Mouse (Mus musculus) heart, adult 2 months (tissue): Measurements from ENCODE around the gene Irgm1.

Experiments
- CTCF ChIP-seq: fragments of 200-600 bp; IDR thresholded peaks from 2 replicates; pipeline ENCODE4 v1.8.1; 2022; ENCODE audit warnings: antibody characterized with exemption, mild to moderate bottlenecking, moderate library complexity
- POLR2A ChIP-seq: fragments of 200-500 bp; IDR thresholded peaks from 2 replicates; pipeline ENCODE4 v1.6.1; 2011; ENCODE audit warnings: mild to moderate bottlenecking, low read depth, low read length, control low read depth; ENCODE audit not compliant: insufficient read depth

DNA sequence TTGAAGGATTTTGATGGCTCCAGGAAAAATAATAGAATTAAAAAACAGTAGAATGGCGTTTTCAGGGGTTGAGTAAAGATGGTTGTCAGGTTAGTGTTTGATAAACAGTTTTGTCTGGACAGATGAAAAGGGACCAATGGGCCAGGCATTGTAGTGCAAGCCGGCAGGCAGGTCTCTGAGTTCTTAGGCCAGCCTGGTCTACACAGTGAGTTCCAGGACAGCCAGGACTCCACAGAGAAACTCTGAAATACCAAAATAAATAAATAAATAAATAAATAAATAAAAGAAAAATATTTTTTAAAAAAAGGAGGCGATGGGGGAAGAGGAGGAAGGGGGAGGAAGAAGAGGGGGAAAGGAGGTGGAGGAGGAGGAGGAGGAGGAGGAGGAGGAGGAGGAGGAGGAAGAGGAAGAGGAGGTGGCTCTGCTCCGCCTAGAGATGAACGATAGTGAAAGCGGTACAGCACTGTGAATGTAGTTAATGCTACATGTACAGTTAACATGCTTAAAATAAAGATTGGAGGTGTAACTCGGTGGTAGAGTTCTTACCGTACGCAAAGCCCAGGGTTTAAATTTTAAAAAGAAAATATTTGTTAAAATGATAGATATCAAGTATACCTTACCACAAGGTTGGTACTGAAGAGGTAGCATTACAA lies 38.3 kb downstream of the Irgm1 start:
- TF ChIP-seq POLR2A (no peak), CTCF (no peak)
